Mouse (Mus musculus): ENCODE measurements around the gene Als2cl. TPM values are rescaled to one million over a fixed set of nuclear protein-coding genes. Genes with fewer than 3 reads are reported as not detected.

The Als2cl gene
- polyA plus RNA-seq, 1 experiment from 2014 or later = 1.2 TPM

GRCm38 (mm10) chr9:110887388-110888303 is 8.0 kb downstream of the Als2cl start:
- Histone ChIP-seq H3K4me3 (no peak overlapping the region), H3K9me3 (no peaks in the 10 kb centered on the region), H3K27ac (replicated peaks) (no peak overlapping the region), H3K27me3 (no peaks in the 10 kb centered on the region), H3K36me3 (no peaks in the 10 kb centered on the region), H3K4me1 (replicated peaks) (no peaks in the 10 kb centered on the region), H3K4me2 (no peak overlapping the region), H3K9ac (no peak overlapping the region)
- ATAC-seq (ENCODE audit: low read depth) = no peak
- WGBS = 68% methylated on average over 9 of the region's 9 CpGs

GRCm38 (mm10) chr9:110888935-110889334 is 9.3 kb downstream of the Als2cl start:
- no peaks in the 10 kb centered on the region for H3K27me3 ChIP-seq
- H3K4me2 ChIP-seq = no peak overlapping the region
- H3K9me3 ChIP-seq = no peaks in the 10 kb centered on the region
- no peak overlapping the region for H3K27ac ChIP-seq (replicated peaks)
- ATAC-seq (ENCODE audit: low read depth) = no peak
- 90% methylated on average over 14 of the region's 14 CpGs for WGBS
- no peaks in the 10 kb centered on the region for H3K4me1 ChIP-seq (replicated peaks)
- no peak overlapping the region for H3K9ac ChIP-seq
- no peaks in the 10 kb centered on the region for H3K36me3 ChIP-seq
- H3K4me3 ChIP-seq = no peak overlapping the region

GRCm38 (mm10) chr9:110890026-110890783 is 10.5 kb downstream of the Als2cl start:
- WGBS = 14% methylated on average over 21 of the region's 21 CpGs
- H3K27me3 ChIP-seq = no peaks in the 10 kb centered on the region
- no peak overlapping the region for H3K9ac ChIP-seq
- no peak overlapping the region for H3K4me2 ChIP-seq
- H3K36me3 ChIP-seq = no peaks in the 10 kb centered on the region
- ATAC-seq (ENCODE audit: low read depth) = no peak
- no peak overlapping the region for H3K27ac ChIP-seq (replicated peaks)
- H3K4me1 ChIP-seq (replicated peaks) = no peaks in the 10 kb centered on the region
- no peak overlapping the region for H3K4me3 ChIP-seq
- no peaks in the 10 kb centered on the region for H3K9me3 ChIP-seq

GRCm38 (mm10) chr9:110891077-110891828 is 11.6 kb downstream of the Als2cl start:
- Histone ChIP-seq H3K36me3 (no peaks in the 10 kb centered on the region), H3K4me3 (no peak overlapping the region), H3K9ac (no peak overlapping the region), H3K4me2 (no peak overlapping the region), H3K4me1 (replicated peaks) (peaks cover 8% of the 10 kb centered on the region; the same call in 1 of the 2 replicates), H3K27ac (replicated peaks) (no peak overlapping the region), H3K27me3 (no peaks in the 10 kb centered on the region), H3K9me3 (no peaks in the 10 kb centered on the region)
- ATAC-seq (ENCODE audit: low read depth) = no peak
- 79% methylated on average over 12 of the region's 12 CpGs for WGBS

GRCm38 (mm10) chr9:110892552-110892951 is 12.9 kb downstream of the Als2cl start:
- WGBS = 84% methylated on average over 3 of the region's 3 CpGs
- Histone ChIP-seq H3K36me3 (no peaks in the 10 kb centered on the region), H3K4me3 (no peak overlapping the region), H3K27ac (replicated peaks) (no peak overlapping the region), H3K4me1 (replicated peaks) (peaks cover 11% of the 10 kb centered on the region; the same call in 1 of the 2 replicates), H3K9me3 (no peaks in the 10 kb centered on the region), H3K9ac (no peak overlapping the region), H3K27me3 (no peaks in the 10 kb centered on the region), H3K4me2 (no peak overlapping the region)
- no peak for ATAC-seq (ENCODE audit: low read depth)

GRCm38 (mm10) chr9:110893429-110893828 is 13.8 kb downstream of the Als2cl start:
- Histone ChIP-seq H3K4me1 (replicated peaks) (peaks cover 11% of the 10 kb centered on the region; the same call in 1 of the 2 replicates), H3K4me2 (no peak overlapping the region), H3K9ac (no peak overlapping the region), H3K9me3 (no peaks in the 10 kb centered on the region), H3K4me3 (no peak overlapping the region), H3K27ac (replicated peaks) (no peak overlapping the region), H3K36me3 (no peaks in the 10 kb centered on the region), H3K27me3 (no peaks in the 10 kb centered on the region)
- ATAC-seq (ENCODE audit: low read depth) = no peak
- 79% methylated on average over 10 of the region's 10 CpGs for WGBS

- WGBS = 56% methylated on average over 5 of the region's 5 CpGs
These were observed 15.8 kb downstream of the Als2cl start for GRCm38 (mm10) chr9:110895507-110895906.

GRCm38 (mm10) chr9:110895994-110896393 is 16.3 kb downstream of the Als2cl start:
- Histone ChIP-seq H3K4me2 (peak overlapping the region; percentile 33), H3K36me3 (no peaks in the 10 kb centered on the region), H3K27ac (replicated peaks) (no peak overlapping the region), H3K4me3 (no peak overlapping the region), H3K9me3 (no peaks in the 10 kb centered on the region), H3K27me3 (no peaks in the 10 kb centered on the region), H3K9ac (no peak overlapping the region), H3K4me1 (replicated peaks) (peaks cover 11% of the 10 kb centered on the region; the same call in 1 of the 2 replicates)
- 11% methylated on average over 7 of the region's 7 CpGs for WGBS
- peak; percentile 65; the same call in 1 of the 2 replicates for ATAC-seq (ENCODE audit: low read depth)

More at GRCm38 (mm10) chr9:110895507-110895906, 15.8 kb downstream of the Als2cl start:
- H3K9me3 ChIP-seq = no peaks in the 10 kb centered on the region
- H3K9ac ChIP-seq = no peak overlapping the region
- H3K27ac ChIP-seq (replicated peaks) = no peak overlapping the region
- no peaks in the 10 kb centered on the region for H3K36me3 ChIP-seq
- peaks cover 11% of the 10 kb centered on the region; the same call in 1 of the 2 replicates for H3K4me1 ChIP-seq (replicated peaks)
- no peak; the same call in 1 of the 2 replicates for ATAC-seq (ENCODE audit: low read depth)
- no peak overlapping the region for H3K4me3 ChIP-seq
- H3K4me2 ChIP-seq = no peak overlapping the region
- no peaks in the 10 kb centered on the region for H3K27me3 ChIP-seq

- Histone ChIP-seq H3K9ac (no peak overlapping the region), H3K9me3 (no peaks in the 10 kb centered on the region), H3K4me1 (replicated peaks) (peaks cover 11% of the 10 kb centered on the region; the same call in 1 of the 2 replicates), H3K4me3 (no peak overlapping the region), H3K27ac (replicated peaks) (no peak overlapping the region), H3K27me3 (no peaks in the 10 kb centered on the region), H3K36me3 (no peaks in the 10 kb centered on the region), H3K4me2 (peak overlapping the region; percentile 33)
- peak; percentile 25; the same call in 1 of the 2 replicates for ATAC-seq (ENCODE audit: low read depth)
- WGBS = 7% methylated on average over 6 of the region's 6 CpGs
These were observed 16.9 kb downstream of the Als2cl start for GRCm38 (mm10) chr9:110896595-110896994.

- H3K36me3 ChIP-seq = no peaks in the 10 kb centered on the region
- no peaks in the 10 kb centered on the region for H3K27me3 ChIP-seq
- H3K4me1 ChIP-seq (replicated peaks) = peaks cover 11% of the 10 kb centered on the region; the same call in 1 of the 2 replicates
- ATAC-seq (ENCODE audit: low read depth) = no peak
- WGBS = 61% methylated on average over 10 of the region's 10 CpGs
- no peak overlapping the region for H3K4me3 ChIP-seq
- no peak overlapping the region for H3K27ac ChIP-seq (replicated peaks)
- no peak overlapping the region for H3K4me2 ChIP-seq
- no peaks in the 10 kb centered on the region for H3K9me3 ChIP-seq
- H3K9ac ChIP-seq = no peak overlapping the region
These were observed 19.9 kb downstream of the Als2cl start for GRCm38 (mm10) chr9:110899451-110900008.

- Histone ChIP-seq H3K4me3 (no peak overlapping the region), H3K27ac (replicated peaks) (no peak overlapping the region), H3K4me1 (replicated peaks) (0 out of 2 replicates have a peak, but pooled peaks cover 4% of the 10 kb centered on the region), H3K4me2 (no peak overlapping the region), H3K9me3 (no peaks in the 10 kb centered on the region), H3K9ac (no peak overlapping the region), H3K27me3 (no peaks in the 10 kb centered on the region), H3K36me3 (no peaks in the 10 kb centered on the region)
- ATAC-seq (ENCODE audit: low read depth) = no peak
- WGBS = 88% methylated on average over 6 of the region's 6 CpGs
These were observed 21.5 kb downstream of the Als2cl start for GRCm38 (mm10) chr9:110901204-110901603.

All from neural tube, embryonic 13.5 days (tissue).